Mouse (Mus musculus): ENCODE data around the gene Olfr63.
"Not testable (repeated sequence)": the region's sequence is repeated elsewhere in the genome, so short reads cannot be mapped to it uniquely, and the experiment has no call there.

Olfr63 gene

DNA sequence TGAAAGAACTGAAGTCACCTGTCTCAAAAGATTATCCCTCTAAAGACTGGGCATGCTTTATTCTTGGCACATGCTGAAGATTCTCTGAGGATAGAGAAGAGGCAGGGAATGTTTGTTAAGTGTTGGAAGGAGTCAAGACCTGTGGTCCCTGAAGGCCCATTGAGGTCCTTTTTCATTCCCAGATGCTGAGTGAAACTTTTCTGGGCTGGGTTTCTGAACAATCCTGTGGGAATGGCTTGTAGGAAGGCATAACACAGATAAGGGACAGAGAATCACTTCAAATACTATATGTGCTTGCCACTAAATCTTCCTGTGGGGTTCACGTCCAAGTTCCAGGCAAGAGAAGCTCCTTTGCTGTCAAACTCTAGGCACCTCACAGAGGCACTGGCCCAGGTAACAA is at the start of gene Olfr63:
Gene Olfr63 (plus strand): TSS at position 301 of the 400 bp plus-strand sequence.
- no peak for DNase-seq (ENCODE audit: extremely low read depth, low read depth, low spot score)

- DNase-seq (ENCODE audit: extremely low read depth, low read depth, low spot score): no peak
Measured at GRCm38 (mm10) chr17:33221590-33221989, 42.9 kb upstream of the Olfr63 start, which contains the start of gene Olfr1564. TSS of gene Olfr1564 (minus strand) at chr17:33221690.

DNA sequence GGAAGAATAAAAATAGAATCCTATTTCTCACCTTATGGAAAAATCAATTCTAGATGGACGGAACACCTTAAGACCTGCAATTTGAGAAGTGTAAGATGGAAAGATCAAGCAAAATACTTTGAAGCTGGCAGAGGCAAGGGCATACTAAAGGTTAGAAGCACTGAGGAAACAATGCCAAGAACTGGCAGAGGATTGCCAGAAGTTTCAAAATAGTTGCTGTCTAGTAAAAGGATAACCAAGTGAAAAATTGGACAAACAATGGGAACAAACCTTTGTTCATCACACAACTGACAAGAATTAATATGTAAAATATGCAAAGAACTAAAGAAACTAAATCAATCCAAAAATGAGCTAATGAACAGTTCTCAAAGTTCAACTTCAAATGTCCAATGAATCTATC is 27.8 kb upstream of the Olfr63 start:
- not testable (repeated sequence) for DNase-seq (ENCODE audit: extremely low read depth, low read depth, low spot score)

DNA sequence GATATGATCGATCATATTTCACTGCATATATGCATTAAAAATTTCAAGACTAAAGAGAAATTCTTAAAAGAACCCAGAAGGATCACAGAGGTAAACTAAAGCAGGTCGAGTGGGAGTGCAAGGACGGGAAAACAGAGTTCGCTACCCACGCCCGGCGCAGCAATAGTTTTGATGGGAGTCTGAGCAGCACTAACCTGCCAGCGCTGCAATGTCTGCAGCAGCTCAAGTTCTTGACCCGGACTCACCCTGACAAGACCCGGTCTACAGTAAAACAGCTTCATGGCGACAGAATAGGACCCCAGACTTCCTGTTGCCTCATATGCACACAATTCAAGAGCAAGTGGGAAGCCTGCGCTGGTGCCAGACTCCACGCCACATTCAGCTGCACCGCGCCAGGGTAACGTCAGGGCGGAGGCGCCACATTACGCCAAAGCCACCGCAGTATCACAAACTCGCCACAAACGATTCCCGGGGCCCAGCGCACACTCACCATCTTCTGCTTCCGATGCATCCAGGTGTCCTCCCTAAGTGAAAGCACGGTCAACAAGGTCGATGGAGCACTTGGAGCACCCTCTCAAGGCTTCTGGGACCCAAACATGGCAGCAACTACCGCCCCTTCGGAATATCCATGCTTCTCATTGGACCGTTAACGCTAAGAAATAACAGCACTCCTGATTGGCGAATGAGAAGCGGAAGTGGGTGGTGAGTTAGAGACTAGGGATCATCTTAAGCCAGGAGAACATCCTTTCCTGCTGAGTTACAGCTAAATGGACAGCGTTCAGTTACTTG is 9.8 kb upstream of the Olfr63 start, which contains the start of gene Zfp955a:
Gene Zfp955a (minus strand): TSS at position 616 of the 789 bp plus-strand sequence.
- not testable (repeated sequence) for DNase-seq (ENCODE audit: extremely low read depth, low read depth, low spot score)

- DNase-seq (ENCODE audit: extremely low read depth, low read depth, low spot score): not testable (repeated sequence)
Measured at GRCm38 (mm10) chr17:33255319-33255657, 9.2 kb upstream of the Olfr63 start.

GRCm38 (mm10) chr17:33268907-33269306 is 4.4 kb downstream of the Olfr63 start:
- DNase-seq (ENCODE audit: extremely low read depth, low read depth, low spot score): no peak

DNA sequence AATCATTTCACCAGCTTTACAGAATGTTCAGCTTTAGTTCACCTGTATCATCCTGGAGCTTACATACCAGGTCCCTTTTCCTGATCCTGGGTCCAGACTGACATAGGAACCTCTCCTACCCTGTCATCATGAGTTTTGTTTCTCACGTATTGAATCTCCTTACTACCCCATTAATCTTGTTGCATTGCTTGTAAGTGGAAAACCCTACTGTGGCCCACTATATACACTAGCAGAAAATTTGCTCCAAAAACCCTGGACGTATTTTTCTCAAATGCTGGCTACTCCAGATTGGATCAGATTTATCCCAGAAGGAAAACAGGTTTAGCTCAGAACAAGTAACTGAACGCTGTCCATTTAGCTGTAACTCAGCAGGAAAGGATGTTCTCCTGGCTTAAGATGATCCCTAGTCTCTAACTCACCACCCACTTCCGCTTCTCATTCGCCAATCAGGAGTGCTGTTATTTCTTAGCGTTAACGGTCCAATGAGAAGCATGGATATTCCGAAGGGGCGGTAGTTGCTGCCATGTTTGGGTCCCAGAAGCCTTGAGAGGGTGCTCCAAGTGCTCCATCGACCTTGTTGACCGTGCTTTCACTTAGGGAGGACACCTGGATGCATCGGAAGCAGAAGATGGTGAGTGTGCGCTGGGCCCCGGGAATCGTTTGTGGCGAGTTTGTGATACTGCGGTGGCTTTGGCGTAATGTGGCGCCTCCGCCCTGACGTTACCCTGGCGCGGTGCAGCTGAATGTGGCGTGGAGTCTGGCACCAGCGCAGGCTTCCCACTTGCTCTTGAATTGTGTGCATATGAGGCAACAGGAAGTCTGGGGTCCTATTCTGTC is 24.8 kb downstream of the Olfr63 start, which contains the start of gene Zfp955b:
Gene Zfp955b (plus strand): TSS at position 506 of the 837 bp plus-strand sequence.
- not testable (repeated sequence) for DNase-seq (ENCODE audit: extremely low read depth, low read depth, low spot score)

- DNase-seq (ENCODE audit: extremely low read depth, low read depth, low spot score): not testable (repeated sequence)
Measured at GRCm38 (mm10) chr17:33289876-33290149, 25.3 kb downstream of the Olfr63 start.

Measured in fat pad, adult 2 months (tissue).